Mouse (Mus musculus) kidney, postnatal 14 days (tissue): ENCODE results near the gene Camta1.

Experiments used
- DNase-seq: peaks from one replicate; pipeline ENCODE4 v3.0.0; 2022; ENCODE audit warnings: mixed read lengths

Camta1 gene

DNA sequence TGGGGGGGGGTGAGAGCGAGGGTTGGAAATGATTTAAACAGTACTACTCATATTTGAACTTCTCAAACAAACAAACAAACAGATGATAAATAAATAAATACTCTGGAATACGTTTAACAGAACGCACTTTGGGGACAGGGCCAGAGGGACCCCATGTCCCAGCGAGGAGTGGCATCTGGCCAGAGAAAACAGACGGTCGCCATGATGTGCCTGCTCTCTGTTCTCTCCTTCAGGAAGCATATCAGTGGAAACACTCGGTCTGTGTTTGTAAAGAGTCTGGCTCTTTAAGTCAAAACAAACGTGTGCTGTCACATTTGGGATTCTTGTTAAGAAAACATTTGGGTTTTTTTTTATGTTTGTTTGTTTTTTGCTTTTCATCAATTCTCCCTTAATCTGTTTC, 439.3 kb downstream of the Camta1 start:
- DNase-seq: no peak

DNA sequence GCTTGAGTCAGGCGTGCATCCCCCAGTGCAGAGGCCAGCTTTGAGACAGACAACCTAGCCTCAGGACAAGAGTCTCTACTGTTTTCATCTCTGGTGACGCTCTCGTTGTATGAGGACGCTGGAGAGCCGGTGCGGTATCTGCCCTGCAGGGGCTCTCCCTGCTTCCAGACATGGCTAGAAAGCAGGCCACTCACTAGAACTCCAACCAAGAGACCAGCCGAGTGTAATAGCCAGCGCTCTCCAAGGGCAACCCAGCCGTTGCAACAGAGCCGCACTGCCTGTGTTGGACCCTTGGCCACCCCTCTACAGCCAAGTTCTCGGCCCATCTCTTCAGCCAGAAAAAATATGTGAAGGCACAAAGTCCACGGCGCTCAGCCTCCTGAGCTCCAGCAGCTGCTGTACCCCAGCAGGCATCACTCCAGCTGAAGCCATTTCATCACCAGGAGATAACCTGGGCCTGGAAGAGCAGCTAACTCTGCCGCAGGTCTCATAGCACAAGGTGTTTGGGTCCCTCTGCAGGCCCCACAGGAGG, 443.3 kb downstream of the Camta1 start:
- DNase-seq: no peak

DNA sequence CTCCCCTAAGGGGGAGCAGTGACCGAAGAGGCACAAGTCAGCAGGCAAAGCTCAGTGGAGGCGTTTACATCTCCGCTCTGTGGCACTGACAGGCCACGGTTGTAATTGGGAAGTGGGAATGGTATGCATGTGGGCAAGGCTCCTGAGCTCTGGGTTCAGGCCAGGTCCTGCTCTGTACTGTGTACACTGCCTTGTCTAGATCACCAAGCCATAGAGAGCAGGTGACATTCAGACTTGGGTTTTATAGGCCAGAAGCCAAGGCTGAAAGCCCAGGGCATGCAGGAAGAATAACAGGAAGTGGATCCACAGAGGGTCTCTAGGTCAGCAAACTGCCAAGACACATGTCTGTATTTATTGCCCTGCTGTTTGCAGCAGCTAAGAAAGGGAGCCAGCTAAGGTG, 445.9 kb downstream of the Camta1 start:
- no peak for DNase-seq

DNA sequence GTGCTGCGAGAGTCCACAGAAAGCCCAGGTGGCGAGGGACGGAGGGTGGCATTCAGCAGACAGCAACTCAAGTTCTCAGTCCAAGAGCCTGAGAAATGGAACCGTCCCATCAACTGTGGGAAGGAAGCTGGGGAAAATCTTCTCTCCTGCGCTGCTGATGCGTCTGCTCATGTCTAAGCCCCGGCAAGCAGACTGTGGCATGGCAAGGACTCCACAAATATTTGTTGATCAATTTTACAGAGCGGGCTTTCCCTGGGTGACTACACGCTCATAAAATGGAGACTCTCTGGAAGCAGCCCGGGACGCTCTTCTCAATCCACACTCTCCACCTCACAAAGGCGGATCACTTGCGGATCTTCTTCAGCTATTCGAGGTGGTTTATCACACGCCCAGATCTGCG, 446.3 kb downstream of the Camta1 start:
- no peak for DNase-seq

DNA sequence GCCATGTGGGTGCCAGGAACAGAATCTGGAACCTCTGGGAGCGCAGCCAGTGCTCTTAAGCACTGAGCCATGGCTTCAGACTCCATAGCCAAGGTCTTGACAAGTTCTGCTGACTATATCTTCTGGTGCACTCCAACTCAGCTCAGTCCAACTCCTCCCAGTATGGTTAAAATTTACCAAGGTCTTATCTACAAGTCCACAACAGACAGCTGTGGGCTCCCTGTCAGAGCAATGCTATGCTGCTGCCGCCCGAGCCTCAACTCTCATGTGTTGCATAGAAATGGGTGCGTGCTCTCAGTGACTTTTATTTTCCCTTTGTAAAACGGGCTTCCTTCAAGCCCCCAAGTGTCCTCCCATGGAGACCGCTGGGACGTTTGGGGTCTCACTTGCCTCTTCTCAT, 446.7 kb downstream of the Camta1 start:
- DNase-seq: no peak

DNA sequence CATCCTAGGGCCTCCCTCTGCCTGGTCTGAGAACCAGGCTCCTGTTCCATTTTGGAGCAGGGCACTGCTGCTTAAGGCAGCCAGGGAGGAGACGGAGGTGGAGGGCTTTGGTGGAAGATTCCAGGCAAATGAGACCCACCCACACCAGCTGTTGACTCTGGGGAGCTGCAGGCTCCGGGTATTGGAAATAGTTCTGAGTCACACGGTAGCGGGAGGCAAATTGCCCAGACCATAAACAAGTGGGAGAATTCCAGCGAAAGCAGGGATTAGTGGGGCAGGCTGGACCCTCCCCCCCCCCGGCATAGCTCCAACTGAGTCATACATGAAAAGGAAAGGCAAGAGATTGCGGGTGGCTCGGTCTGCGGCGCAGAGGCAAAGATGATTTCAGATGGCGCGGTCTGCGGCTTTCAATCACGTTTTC, 450.0 kb downstream of the Camta1 start:
- DNase-seq: no peak

DNA sequence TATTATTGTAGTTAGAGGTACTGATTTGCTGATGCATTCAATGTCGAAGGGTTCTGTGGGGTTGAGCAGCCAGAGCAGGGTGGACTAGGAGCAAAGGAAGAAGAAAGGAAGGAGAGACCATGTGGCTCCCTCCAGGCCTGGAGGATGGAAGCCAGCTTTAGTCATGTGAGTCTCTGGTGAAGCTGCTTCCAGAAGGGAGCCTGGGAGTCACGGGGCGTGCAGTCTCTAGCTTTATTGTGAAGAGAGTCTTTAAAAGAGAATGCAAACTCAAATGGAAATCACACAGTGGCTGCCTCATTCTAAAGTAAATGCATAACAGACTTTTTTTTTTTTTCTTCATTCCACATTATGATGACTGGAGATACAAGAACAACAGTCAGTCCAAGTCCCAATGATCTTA, 450.7 kb downstream of the Camta1 start:
- DNase-seq: no peak

DNA sequence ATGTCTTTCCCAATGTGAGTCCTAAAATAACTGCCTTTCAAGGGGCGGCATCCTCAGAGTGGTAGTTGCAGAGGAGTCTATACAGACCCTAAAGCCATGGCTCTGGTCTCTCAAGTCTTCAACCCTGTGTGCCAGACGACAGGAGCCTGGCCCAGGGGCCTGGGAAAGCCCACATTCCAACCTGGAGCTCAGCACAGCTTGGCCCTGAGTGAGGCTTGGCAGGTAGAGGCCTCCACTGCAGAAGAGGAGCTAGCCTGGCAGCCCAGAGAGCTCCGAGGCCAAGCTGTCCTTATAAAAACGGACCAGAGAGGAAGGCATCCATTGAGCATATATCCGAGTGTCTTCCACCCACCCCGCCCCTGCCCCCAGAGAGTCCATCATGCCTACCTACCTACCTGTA, 452.4 kb downstream of the Camta1 start:
- no peak for DNase-seq

DNA sequence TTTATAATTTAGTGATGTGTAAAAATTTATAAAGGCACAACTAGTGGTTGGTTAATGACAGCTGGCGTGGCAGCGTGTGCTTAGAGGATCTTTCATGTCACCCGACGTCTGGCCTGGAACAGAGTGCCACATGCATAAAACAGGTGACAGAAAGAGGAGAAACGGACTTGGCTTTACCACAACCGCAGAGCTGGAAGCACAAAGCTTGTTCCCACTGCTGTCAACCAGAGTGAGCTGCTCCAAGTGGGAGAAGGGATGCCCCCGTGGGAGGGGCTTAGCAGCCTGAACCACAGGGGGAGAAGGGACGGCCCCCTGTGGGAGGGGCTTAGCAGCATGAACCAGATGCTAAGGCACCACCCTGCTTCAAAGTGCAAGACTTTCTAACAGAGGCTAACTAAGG, 452.9 kb downstream of the Camta1 start:
- no peak for DNase-seq

DNA sequence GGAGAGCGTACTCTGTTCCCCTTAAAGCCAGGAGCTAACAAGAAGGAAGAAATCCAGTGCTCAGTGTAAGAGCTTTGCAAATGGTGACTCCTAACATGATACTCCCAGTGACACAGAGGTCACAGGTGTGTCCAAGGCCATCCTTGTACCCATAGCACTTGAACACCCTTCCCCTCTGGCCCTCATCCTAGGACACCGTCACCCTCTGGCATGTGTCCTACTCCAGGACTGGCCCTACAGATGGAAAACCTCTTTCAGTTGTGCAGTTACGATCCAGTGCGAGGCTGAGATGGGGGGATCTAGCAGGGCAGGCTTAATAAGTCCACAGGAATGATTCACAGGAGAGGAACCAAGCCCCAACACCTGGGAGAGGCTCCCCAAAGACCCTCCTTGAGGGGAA, 453.4 kb downstream of the Camta1 start:
- DNase-seq: no peak

DNA sequence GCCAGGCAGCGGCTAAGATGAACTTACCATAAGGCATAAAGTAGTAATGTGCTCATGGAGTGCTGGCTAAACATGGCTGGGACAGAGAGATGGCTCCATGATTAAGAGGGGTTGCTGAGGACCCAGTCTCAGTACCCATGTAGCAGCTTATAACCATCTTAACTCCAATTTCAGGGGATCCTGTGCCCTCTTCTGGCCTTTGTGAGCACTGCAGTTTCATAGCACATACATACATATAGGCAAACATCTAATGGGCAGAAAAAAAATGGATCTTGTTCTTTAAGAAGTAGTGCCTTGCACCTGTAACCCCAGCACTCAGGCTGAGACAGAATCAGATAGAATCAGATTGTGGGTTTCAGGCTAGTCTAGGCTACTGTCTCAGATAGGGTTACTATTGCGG, 454.5 kb downstream of the Camta1 start:
- no peak for DNase-seq

DNA sequence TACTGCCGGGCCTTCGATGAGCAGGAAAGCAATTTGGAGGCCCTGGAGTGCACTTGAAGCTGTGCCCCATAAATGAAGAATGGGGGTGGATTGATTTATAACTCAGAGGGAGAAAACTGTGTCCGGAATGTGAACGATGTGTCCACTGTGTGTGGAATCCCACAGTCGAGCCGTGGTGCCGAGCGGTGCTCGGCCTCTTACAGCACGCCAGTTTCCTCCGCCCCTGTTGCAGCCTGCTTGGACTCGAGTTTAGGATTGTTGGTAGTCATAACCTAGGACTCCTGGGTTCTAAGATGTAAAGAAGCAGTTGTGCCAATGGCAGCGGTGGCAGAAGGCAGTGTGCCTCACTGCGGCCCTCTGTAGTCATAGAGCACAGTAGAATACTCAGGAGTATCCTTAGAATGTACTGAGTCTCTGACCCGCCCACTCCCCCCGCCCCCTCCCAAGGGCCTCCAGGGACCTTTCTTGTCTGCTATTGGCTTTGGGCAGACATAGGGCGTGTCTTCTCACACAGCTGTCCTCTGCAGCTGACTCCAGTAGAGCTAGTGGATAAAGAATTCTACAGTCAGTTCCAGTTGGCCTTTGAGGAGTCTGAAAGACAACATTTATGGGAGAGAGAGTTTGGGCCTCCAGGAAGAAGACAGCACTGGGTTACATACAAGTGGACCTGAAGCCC, 457.0 kb downstream of the Camta1 start:
- DNase-seq: peak; percentile 20

DNA sequence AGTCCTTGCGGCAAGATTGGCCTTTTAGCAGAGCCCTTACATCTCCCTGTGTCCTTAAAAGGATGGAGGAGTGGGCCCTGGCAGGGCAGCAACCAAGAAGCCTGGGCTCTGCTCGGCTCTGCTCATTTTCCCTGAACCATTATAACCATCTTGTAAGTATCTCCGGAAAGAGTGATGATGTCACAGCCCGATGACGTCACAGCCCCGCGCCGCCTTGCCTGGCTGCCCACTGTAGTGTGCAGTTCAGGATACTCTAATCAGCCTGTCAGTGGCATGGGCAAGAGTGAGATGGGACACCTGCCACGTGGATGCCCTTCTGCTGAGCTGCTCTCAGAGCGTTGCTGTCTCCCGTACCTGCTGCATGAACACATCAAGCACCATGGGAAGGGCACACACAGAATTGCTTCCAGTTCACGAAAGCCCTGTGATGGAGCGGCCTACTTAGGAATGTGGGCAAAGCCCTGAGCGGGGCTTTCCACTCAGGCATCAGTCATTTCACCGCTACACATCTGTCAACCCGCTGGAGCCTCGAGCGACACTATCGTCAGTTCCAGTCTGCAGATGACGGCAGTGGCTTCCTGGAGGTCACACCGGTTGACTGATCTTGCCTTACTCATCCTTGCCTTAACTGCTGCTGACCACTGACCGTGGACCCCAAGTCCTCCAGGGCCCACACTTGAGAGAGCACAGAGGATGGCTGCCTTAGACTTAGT, 459.8 kb downstream of the Camta1 start:
- no peak for DNase-seq

DNA sequence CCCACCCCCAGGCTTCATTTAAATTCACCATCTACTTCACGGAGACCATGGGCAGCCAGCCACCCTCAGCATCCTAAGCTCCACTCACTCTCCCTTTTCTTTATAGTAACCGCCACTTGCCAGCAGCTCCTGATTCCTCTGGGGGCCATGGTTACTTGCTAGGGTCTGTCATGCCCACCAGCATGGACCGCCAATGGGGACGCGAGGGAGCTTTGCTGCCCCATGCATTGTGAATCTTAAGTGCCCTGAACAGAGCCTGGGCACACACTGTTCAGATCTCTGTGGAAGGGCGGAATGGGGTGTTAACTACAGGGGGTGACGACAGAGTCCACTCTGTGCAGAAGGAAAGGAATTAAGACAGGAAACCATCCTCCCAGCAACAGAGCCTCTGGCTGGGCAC, 465.1 kb downstream of the Camta1 start:
- DNase-seq: no peak

DNA sequence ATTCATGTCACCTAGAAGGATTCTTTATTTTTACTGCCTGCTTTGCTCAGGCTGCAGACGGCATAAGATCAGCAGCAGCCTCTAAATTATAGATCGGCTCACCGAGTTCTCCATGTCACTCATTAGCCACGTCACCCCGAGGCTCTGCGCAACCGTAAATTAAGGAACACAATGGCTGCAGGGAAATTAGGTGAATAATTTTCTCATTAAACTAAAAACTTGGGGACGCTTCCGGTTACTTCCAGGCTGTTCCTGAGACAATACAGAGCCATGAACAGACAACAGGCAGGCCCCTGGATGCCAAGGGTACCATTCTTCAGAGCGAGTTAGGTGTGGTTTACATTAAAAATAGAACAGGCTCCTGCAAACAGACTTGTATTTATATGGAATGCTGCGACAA, 472.3 kb downstream of the Camta1 start:
- DNase-seq: no peak

DNA sequence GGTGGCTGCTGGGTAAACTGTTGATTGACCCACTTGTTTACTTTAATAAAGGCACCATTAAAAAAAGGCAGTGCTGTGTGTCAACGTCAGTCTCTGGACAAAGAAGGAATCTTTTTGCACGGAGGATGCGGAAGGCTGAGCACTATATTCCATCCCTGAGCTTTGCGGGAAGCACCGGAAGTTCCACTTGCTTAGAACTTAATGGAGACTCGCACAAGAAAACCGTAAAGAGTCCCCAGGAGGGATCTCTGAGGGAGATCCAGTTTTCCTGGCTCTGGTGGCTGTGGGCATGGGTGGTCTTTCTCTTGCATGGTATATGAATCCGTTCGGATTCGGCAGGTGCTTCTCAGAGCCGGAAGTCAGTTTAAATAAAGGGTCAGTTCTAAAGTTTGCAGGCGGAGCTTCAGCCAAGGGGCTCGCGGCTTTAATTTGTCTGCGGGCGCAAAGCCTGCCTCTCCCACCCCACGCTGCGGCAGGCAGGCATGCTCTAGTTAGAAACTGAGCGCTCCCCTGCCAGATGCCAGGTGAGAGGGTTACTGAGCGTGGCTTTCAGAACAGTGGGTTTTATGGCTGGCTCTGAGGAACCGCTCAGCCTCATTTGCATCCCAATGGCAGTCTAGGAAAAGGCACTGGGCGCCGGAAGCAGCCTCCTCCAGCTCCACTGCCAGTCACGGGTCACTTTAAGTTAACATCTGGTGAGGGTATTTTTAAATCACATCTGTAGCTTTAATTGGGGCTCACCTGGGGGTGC, 474.8 kb downstream of the Camta1 start:
- DNase-seq: peak; percentile 51

DNA sequence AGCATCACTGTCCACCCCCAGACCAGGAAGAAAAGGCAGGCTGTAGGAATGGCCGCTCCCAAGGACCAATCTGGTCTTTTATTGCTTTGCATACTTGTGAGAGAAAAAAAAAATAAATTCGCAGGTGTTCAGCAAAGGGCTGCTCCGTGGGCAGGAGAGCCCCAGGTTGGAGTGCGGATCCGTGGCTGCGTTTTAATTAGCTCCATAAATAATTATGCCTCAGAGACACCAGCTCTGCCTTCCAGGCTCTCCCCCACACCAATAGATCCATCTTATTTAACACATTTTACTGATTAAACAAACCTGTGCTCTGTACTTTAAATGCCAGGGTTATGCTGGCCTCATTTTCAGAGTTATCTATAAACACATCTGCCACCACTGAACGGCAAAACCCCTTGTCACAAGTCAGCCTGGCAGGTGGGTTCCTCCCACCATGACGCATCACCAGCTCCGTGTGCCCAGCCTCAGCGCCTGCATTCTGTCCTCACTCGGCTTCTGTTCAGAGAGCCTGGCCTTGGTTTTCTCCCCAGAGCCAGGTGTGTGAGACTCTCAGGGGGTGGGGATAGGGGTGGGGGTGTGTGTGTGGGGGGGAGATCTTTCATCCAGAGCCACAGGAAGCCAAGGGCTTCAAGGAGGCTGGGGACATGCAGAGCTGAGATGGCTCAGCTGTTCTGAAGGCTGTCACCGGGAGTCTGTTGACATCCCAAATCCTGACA, 475.5 kb downstream of the Camta1 start:
- DNase-seq: no peak

DNA sequence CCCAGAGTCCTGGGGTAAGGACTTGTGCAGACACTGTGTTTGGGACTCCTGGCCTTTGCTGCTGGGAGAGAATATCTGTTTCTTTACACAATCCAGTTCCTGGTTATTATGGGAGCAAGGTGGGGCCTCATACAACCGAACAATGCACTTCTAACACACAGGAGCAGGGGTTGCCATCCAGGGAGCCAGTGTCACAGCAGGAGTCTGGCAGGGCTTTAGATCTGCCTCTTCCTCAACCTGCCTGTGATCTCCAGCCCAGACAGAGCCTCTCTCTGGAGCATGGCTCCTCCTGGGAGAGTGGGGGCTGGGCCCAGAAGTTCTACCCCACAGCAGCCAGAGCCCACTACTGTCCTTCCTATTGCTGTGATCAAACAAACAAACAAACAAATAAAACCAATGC, 483.9 kb downstream of the Camta1 start:
- no peak for DNase-seq

DNA sequence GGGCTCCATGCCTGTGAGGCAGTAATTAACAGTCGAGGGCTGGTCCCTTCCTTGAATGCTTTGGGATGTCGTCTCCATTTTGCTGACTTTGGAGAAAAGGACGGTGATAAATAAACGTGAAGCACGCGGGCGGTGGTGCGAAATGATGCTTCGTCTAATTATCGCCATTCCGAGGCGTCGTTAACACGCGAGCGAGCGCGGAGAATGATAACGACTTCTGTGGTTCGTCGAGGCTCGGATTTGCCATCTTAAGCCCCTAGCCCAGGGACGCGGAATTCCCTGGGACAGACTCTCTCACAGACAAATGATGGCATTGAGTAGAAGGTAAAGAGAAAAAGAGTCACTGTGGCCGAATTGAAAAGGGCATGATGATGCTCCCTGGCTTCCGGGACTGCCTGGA, 485.4 kb downstream of the Camta1 start:
- no peak for DNase-seq

DNA sequence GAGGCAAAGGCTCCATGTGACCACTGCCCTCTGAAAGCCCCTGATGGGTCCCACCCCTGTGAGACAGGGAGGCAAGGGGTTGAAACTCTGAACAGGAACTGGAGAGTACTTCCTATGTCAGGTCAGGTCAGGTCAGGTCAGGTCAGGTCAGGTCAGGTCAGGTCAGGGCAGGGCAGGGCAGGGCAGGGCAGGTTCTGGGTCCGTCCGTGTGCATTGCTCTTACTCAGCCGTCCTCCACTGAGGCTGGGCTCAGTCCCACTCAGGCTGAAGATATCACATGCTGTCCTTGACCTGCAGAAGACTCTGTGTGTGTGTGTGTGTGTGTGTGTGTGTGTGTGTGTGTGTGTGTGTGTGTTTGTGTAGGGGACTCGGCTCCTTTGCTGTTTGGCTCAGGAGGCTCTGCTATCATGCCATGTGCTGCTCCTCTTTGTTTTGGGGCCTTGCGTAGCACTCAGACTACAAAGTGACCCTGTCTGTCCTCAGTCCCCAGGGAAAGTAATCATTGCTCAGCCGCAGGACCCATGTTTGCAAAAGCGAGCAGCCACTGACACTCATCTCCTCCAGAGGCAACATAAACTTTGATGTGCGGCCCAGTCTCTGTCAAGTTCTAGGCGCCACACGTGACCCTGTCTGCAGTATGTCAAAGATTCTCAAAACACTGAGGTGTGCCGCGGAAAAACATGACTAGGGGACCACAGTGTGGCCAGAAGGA, 488.7 kb downstream of the Camta1 start:
- no peak for DNase-seq

DNA sequence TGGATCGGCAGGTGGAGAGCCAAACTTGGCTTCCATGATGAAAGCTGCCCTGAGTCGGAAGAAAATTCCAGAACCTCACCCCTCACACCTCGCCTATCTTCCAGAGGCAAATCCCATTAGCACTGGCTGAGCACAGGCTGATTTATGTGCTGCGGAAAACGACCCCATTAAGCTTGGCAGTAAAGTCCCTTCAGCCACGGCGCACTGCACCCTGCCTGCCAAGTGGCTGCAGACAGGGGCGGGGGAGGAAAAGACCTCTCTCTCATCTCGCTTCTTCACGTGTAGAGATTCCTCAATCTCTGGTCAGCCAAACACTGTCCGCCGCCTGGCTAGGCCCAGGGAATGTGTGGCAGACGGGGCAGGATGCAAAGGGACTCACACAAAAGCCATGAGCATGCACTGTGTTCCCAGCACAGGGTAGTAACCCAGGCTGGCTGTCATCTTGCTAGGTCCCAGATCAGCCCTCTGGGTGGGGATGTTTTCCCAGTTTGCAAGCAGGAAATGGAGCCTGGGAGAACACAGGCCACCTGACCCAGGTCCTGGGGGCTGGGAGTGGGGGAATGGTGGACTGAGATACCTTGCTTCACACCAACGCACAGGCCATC, 494.6 kb downstream of the Camta1 start:
- peak; percentile 9 for DNase-seq
